Mouse (Mus musculus) intestine, postnatal 0 days (tissue): ENCODE data around the gene Pzp. TPM values are rescaled to one million over a fixed set of nuclear protein-coding genes. Genes with fewer than 3 reads are reported as not detected.

Experiments used
- ATAC-seq: fragments of 200-750 bp; cut with Nextera tagmentation; 2 replicates; pipeline ENCODE4 v1.8.0; 2017; ENCODE audit warnings: mild to moderate bottlenecking, moderate TSS enrichment, moderate library complexity
- H3K27ac ChIP-seq: fragments of 300-500 bp; sonication (generic); 2 replicates; pipeline ENCODE4 v1.5.1; 2014; ENCODE audit warnings: mild to moderate bottlenecking, low read depth, low read length, moderate library complexity
- H3K27me3 ChIP-seq: fragments of 300-500 bp; sonication (generic); replicated peaks from 2 replicates; pipeline ENCODE4 v1.6.1; 2014; ENCODE audit warnings: low read length, mixed read lengths; ENCODE audit not compliant: control insufficient read depth, insufficient read depth
- H3K36me3 ChIP-seq: fragments of 300-500 bp; sonication (generic); 2 replicates; pipeline ENCODE4 v1.6.1; 2014; ENCODE audit warnings: mild to moderate bottlenecking, moderate library complexity; ENCODE audit not compliant: control insufficient read depth, insufficient read depth
- H3K4me1 ChIP-seq: fragments of 300-500 bp; sonication (generic); replicated peaks from 2 replicates; pipeline ENCODE4 v1.6.1; 2014; ENCODE audit warnings: antibody characterized with exemption, low read length, mixed read lengths; ENCODE audit not compliant: control insufficient read depth, insufficient read depth
- H3K4me2 ChIP-seq: fragments of 300-500 bp; sonication (generic); replicated peaks from 2 replicates; pipeline ENCODE4 v1.6.1; 2014; ENCODE audit warnings: low read depth, mild to moderate bottlenecking, moderate library complexity
- H3K4me3 ChIP-seq: fragments of 300-500 bp; sonication (generic); 2 replicates; pipeline ENCODE4 v1.5.1; 2014; ENCODE audit warnings: low read depth, low read length
- H3K9ac ChIP-seq: fragments of 300-500 bp; sonication (generic); 2 replicates; pipeline ENCODE4 v1.6.1; 2014; ENCODE audit warnings: mild to moderate bottlenecking, low read depth, low read length
- H3K9me3 ChIP-seq: fragments of 300-500 bp; sonication (generic); 2 replicates; pipeline ENCODE4 v1.6.1; 2016; ENCODE audit warnings: mixed run types; ENCODE audit not compliant: control insufficient read depth
- CTCF ChIP-seq: sonication (generic); IDR thresholded peaks from 2 replicates; pipeline ENCODE4 v1.5.1; 2016; ENCODE audit warnings: low read depth, mild to moderate bottlenecking, control low read depth, antibody characterized with exemption, moderate library complexity
- WGBS: fragments of 180-500 bp; shearing (Covaris S2); extraction: QIAGEN DNeasy Blood & Tissue Kit; methylation state at CpG from one replicate; pipeline ENCODE4 v1.1.7; 2014; 5-methylcytosine and 5-hydroxymethylcytosine counted together
- polyA plus RNA-seq: library from polyadenylated mRNA; unstranded; fragments of >200 nt; fragmentation: Nextera tagmentation; extraction: Ambion mirVana; gene quantifications from 2 replicates; pipeline ENCODE4 v1.2.1, GENCODE M21; 2015

Gene Pzp
- polyA plus RNA-seq: 0.39 and 0.44 TPM in 2 replicates

DNA sequence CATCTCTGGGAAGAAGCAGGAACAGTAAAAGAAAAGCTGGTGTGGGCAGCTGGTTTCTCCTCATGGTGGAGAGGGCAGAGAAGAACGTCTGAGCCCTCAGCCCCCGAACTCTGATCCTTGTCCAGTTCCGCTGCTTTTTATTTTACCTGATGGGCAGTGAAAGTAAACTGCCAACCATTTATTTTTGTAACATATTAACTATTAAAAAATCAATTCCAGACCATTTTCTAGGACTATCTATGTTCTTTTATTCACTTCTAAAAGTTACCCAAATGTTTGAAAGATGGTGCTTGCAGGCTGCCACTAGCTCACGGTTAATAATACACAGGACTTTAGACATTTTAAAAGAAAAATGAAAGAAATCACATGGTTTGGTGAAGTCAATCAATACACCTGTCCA is at the start of gene Pzp:
Gene Pzp, minus strand, starts transcription at position 120 of the 400 bp plus-strand sequence.
- H3K4me2 ChIP-seq: no peak within 1 kb of the TSS
- no peak for ATAC-seq
- TF ChIP-seq CTCF: no peak
- no peak within 1 kb of the TSS for H3K4me3 ChIP-seq
- no peak within 1 kb of the TSS for H3K27ac ChIP-seq
- no peaks in the 10 kb centered on the region for H3K36me3 ChIP-seq
- H3K9me3 ChIP-seq: no peaks in the 10 kb centered on the region
- 62% methylated on average over 4 of the region's 4 CpGs for WGBS
- H3K4me1 ChIP-seq: no peaks in the 10 kb centered on the region
- no peaks in the 10 kb centered on the region for H3K27me3 ChIP-seq
- H3K9ac ChIP-seq: no peak within 1 kb of the TSS

DNA sequence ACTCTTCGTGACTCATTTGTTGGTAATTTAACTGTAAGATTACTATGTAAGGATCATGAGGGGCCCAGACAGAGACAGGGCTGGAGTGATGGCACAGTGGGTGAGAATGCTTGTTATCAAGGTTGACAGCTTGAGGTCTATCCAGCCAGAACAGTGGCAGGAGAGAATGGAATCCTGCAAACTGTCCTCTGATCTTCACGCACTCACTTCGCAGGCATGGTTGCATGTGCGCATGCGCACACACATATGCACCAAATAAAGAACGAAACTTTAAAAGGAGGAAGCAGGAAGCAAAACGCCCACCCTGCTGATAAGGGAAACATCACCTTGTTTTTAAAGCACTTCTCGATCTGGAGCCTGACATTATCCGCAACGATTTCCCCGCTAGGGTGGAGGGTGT is 40.1 kb upstream of the Pzp start:
- ATAC-seq: no peak
- Histone ChIP-seq H3K9me3 (no peaks in the 10 kb centered on the region), H3K4me2 (no peak overlapping the region), H3K4me3 (no peak overlapping the region), H3K27ac (no peak overlapping the region), H3K4me1 (no peaks in the 10 kb centered on the region), H3K9ac (no peak overlapping the region), H3K36me3 (no peaks in the 10 kb centered on the region), H3K27me3 (no peaks in the 10 kb centered on the region)
- 91% methylated on average over 11 of the region's 11 CpGs for WGBS
- no peak for TF ChIP-seq CTCF

GRCm38 (mm10) chr6:128554049-128554448 is 27.5 kb upstream of the Pzp start:
- Histone ChIP-seq H3K27me3 (no peaks in the 10 kb centered on the region), H3K9me3 (no peaks in the 10 kb centered on the region), H3K9ac (no peak overlapping the region), H3K36me3 (no peaks in the 10 kb centered on the region), H3K27ac (no peak overlapping the region), H3K4me1 (0 out of 2 replicates have a peak, but pooled peaks cover 3% of the 10 kb centered on the region), H3K4me3 (no peak overlapping the region), H3K4me2 (no peak overlapping the region)
- ATAC-seq: no peak
- TF ChIP-seq CTCF: no peak
- WGBS: 81% methylated on average over 7 of the region's 7 CpGs

DNA sequence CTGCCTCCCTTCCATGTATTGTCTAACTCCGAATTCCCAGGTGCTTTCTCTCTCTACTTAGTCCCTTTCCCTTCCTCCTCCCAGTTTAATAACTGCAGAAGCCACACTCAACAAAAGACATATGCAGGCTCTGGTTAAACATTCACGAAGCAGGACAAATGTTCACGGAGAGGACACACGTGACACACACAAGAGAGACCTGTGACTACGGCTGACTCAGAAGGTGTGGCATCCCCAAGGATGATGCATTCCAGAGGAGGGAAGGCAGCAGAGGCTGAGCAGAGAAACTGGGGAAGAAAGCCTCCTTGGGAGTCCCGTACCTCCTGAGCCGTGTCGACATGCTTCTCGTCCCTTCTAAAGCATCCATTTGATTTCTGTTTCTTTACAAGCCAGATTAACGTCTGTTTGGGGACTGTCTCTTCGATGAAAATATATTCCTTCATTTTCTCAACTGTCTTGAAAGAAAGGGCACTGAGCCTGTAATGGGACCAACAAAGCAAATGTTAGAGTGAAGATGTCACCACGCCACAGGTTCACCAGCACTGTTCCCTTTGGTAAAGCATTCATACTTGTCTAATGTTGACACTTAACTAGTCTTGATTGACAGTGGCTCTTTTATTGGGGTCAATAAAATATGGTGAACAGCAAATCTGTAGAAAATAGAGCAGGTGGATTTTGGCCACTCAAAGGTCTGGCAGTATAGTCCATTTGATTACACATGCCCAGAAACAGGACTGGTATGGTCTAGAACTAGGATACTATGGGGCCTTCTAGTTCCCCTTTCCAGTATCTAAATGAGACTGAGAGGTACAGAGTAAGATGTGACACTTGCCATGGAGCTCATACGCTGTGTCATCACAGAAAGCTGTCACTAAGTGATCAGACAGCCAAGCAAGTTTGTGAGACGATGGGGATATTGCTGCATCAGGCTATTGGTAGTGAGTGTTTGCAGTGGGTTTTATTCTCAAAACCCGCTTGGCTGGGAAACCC is 23.2 kb upstream of the Pzp start:
- peak; percentile 95 for ATAC-seq
- no peak for TF ChIP-seq CTCF
- Histone ChIP-seq H3K9ac (no peak overlapping the region), H3K9me3 (no peaks in the 10 kb centered on the region), H3K4me2 (peak overlapping the region; percentile 41), H3K4me3 (no peak overlapping the region), H3K27me3 (no peaks in the 10 kb centered on the region), H3K36me3 (no peaks in the 10 kb centered on the region), H3K4me1 (0 out of 2 replicates have a peak, but pooled peaks cover 3% of the 10 kb centered on the region), H3K27ac (peak overlapping the region; percentile 80)
- WGBS: 45% methylated on average over 15 of the region's 15 CpGs

GRCm38 (mm10) chr6:128548532-128548931 is 22.0 kb upstream of the Pzp start:
- H3K4me3 ChIP-seq: no peak overlapping the region
- no peaks in the 10 kb centered on the region for H3K9me3 ChIP-seq
- 75% methylated on average over 10 of the region's 10 CpGs for WGBS
- TF ChIP-seq CTCF: no peak
- no peaks in the 10 kb centered on the region for H3K27me3 ChIP-seq
- H3K9ac ChIP-seq: no peak overlapping the region
- H3K27ac ChIP-seq: no peak overlapping the region
- no peak overlapping the region for H3K4me2 ChIP-seq
- no peaks in the 10 kb centered on the region for H3K36me3 ChIP-seq
- 0 out of 2 replicates have a peak, but pooled peaks cover 3% of the 10 kb centered on the region for H3K4me1 ChIP-seq
- ATAC-seq: no peak

DNA sequence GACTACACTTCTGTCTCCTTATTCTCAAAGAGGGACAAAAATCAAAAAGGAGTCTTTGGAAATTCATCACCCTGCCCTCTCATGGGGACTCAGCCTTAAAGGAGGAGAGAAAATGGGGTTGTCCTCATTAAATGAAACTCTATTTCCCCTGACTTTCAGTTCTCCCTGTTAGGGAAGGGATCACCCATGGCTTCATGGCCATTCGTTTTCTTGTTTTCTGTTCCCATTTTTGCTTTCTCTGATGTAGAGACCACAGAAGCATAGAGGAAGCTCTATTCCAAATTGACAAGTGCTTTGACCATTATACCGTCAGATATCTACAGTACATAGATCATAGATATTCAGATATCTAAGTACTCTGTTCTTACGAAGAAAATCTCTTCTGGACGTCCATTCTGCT is 18.9 kb upstream of the Pzp start:
- H3K4me2 ChIP-seq: no peak overlapping the region
- H3K9me3 ChIP-seq: no peaks in the 10 kb centered on the region
- no peak for TF ChIP-seq CTCF
- H3K4me3 ChIP-seq: no peak overlapping the region
- no peaks in the 10 kb centered on the region for H3K36me3 ChIP-seq
- ATAC-seq: no peak
- H3K27ac ChIP-seq: no peak overlapping the region
- no peaks in the 10 kb centered on the region for H3K27me3 ChIP-seq
- no peak overlapping the region for H3K9ac ChIP-seq
- WGBS: 81% methylated on average over 4 of the region's 4 CpGs
- H3K4me1 ChIP-seq: 0 out of 2 replicates have a peak, but pooled peaks cover 3% of the 10 kb centered on the region
